Mouse (Mus musculus) ZHBTc4 (cell line): Measurements from ENCODE around the gene St8sia1.

Experiments used
- DNase-seq: peaks from one replicate; pipeline ENCODE4 v3.0.0-alpha.2; 2011; ENCODE audit warnings: low read depth, low spot score

St8sia1 gene

GRCm38 (mm10) chr6:142789736-142790135 lies 174.5 kb downstream of the St8sia1 start:
- DNase-seq: no peak

GRCm38 (mm10) chr6:142788042-142788987 lies 175.9 kb downstream of the St8sia1 start:
- peak; percentile 92 for DNase-seq

- DNase-seq: no peak
Measured at GRCm38 (mm10) chr6:142786106-142786505, 178.1 kb downstream of the St8sia1 start.

GRCm38 (mm10) chr6:142785343-142785742 lies 178.9 kb downstream of the St8sia1 start:
- peak; percentile 88 for DNase-seq

GRCm38 (mm10) chr6:142781286-142781685 lies 183.0 kb downstream of the St8sia1 start:
- no peak for DNase-seq

GRCm38 (mm10) chr6:142780574-142781033 lies 183.6 kb downstream of the St8sia1 start:
- no peak for DNase-seq

GRCm38 (mm10) chr6:142779812-142780573 lies 184.3 kb downstream of the St8sia1 start:
- no peak for DNase-seq

- DNase-seq: peak; percentile 49
Measured at GRCm38 (mm10) chr6:142779045-142779811, 185.0 kb downstream of the St8sia1 start.

GRCm38 (mm10) chr6:142776935-142777334 lies 187.3 kb downstream of the St8sia1 start:
- no peak for DNase-seq

- DNase-seq: peak; percentile 61
Measured at GRCm38 (mm10) chr6:142773566-142773965, 190.7 kb downstream of the St8sia1 start.

GRCm38 (mm10) chr6:142771643-142772042 lies 192.6 kb downstream of the St8sia1 start:
- no peak for DNase-seq
